Mouse (Mus musculus): ENCODE data around the gene Nr3c2. TPM values are rescaled to one million over a fixed set of nuclear protein-coding genes. Genes with fewer than 3 reads are reported as not detected.

Nr3c2 gene
- 4.5 and 4.8 TPM in 2 replicates for polyA plus RNA-seq (2015; fragmentation: Nextera tagmentation; extraction: Ambion mirVana)

GRCm38 (mm10) chr8:76899411-76900154, at the start of gene Nr3c2:
Gene Nr3c2 (plus strand): TSS chr8:76899442.
- Histone ChIP-seq H3K9me3 (ENCODE audit: low read length) (no peaks in the 10 kb centered on the region), H3K4me3 (ENCODE audit: low read length) (peak within 1 kb of the TSS; percentile 74), H3K27me3 (ENCODE audit: insufficient read depth, low read length) (peaks cover 46% of the 10 kb centered on the region), H3K4me2 (replicated peaks; ENCODE audit: low read depth, low read length) (peak within 1 kb of the TSS; percentile 99), H3K36me3 (ENCODE audit: insufficient read depth, low read length) (no peaks in the 10 kb centered on the region), H3K9ac (replicated peaks; ENCODE audit: low read length) (peak within 1 kb of the TSS; percentile 63), H3K27ac (ENCODE audit: low read length) (no peak within 1 kb of the TSS), H3K4me1 (ENCODE audit: insufficient read depth, low read length) (peaks cover 25% of the 10 kb centered on the region)
- no peak for ATAC-seq (ENCODE audit: low FRiP score, low TSS enrichment)
- WGBS, result 0% methylated on average over 43 of the region's 47 CpGs

GRCm38 (mm10) chr8:76858534-76858933, 40.7 kb upstream of the Nr3c2 start:
- ATAC-seq (ENCODE audit: low FRiP score, low TSS enrichment), result no peak
- 69% methylated on average over 2 of the region's 2 CpGs for WGBS
- no peaks in the 10 kb centered on the region for H3K9me3 ChIP-seq (ENCODE audit: low read length)
- H3K4me1 ChIP-seq (ENCODE audit: insufficient read depth, low read length), result no peaks in the 10 kb centered on the region
- H3K4me2 ChIP-seq (replicated peaks; ENCODE audit: low read depth, low read length), result no peak overlapping the region
- no peak overlapping the region for H3K9ac ChIP-seq (replicated peaks; ENCODE audit: low read length)
- H3K27ac ChIP-seq (ENCODE audit: low read length), result no peak overlapping the region
- no peaks in the 10 kb centered on the region for H3K27me3 ChIP-seq (ENCODE audit: insufficient read depth, low read length)
- no peak overlapping the region for H3K4me3 ChIP-seq (ENCODE audit: low read length)
- H3K36me3 ChIP-seq (ENCODE audit: insufficient read depth, low read length), result no peaks in the 10 kb centered on the region

GRCm38 (mm10) chr8:76859709-76860108, 39.5 kb upstream of the Nr3c2 start:
- Histone ChIP-seq H3K4me2 (replicated peaks; ENCODE audit: low read depth, low read length) (no peak overlapping the region), H3K27me3 (ENCODE audit: insufficient read depth, low read length) (no peaks in the 10 kb centered on the region), H3K4me3 (ENCODE audit: low read length) (no peak overlapping the region), H3K9me3 (ENCODE audit: low read length) (no peaks in the 10 kb centered on the region), H3K36me3 (ENCODE audit: insufficient read depth, low read length) (no peaks in the 10 kb centered on the region), H3K9ac (replicated peaks; ENCODE audit: low read length) (no peak overlapping the region), H3K27ac (ENCODE audit: low read length) (no peak overlapping the region), H3K4me1 (ENCODE audit: insufficient read depth, low read length) (no peaks in the 10 kb centered on the region)
- no peak for ATAC-seq (ENCODE audit: low FRiP score, low TSS enrichment)

- Histone ChIP-seq H3K4me2 (replicated peaks; ENCODE audit: low read depth, low read length) (no peak overlapping the region), H3K9me3 (ENCODE audit: low read length) (no peaks in the 10 kb centered on the region), H3K36me3 (ENCODE audit: insufficient read depth, low read length) (no peaks in the 10 kb centered on the region), H3K27me3 (ENCODE audit: insufficient read depth, low read length) (no peaks in the 10 kb centered on the region), H3K4me3 (ENCODE audit: low read length) (no peak overlapping the region), H3K9ac (replicated peaks; ENCODE audit: low read length) (no peak overlapping the region), H3K27ac (ENCODE audit: low read length) (no peak overlapping the region), H3K4me1 (ENCODE audit: insufficient read depth, low read length) (no peaks in the 10 kb centered on the region)
- ATAC-seq (ENCODE audit: low FRiP score, low TSS enrichment), result no peak
- 89% methylated on average over 1 of the region's 1 CpGs for WGBS
Observed at GRCm38 (mm10) chr8:76863066-76863465, 36.2 kb upstream of the Nr3c2 start.

- H3K9ac ChIP-seq (replicated peaks; ENCODE audit: low read length), result no peak overlapping the region
- 96% methylated on average over 2 of the region's 2 CpGs for WGBS
- no peaks in the 10 kb centered on the region for H3K36me3 ChIP-seq (ENCODE audit: insufficient read depth, low read length)
- no peak overlapping the region for H3K4me3 ChIP-seq (ENCODE audit: low read length)
- H3K4me1 ChIP-seq (ENCODE audit: insufficient read depth, low read length), result no peaks in the 10 kb centered on the region
- no peak overlapping the region for H3K4me2 ChIP-seq (replicated peaks; ENCODE audit: low read depth, low read length)
- H3K27ac ChIP-seq (ENCODE audit: low read length), result no peak overlapping the region
- no peaks in the 10 kb centered on the region for H3K9me3 ChIP-seq (ENCODE audit: low read length)
- no peaks in the 10 kb centered on the region for H3K27me3 ChIP-seq (ENCODE audit: insufficient read depth, low read length)
- no peak for ATAC-seq (ENCODE audit: low FRiP score, low TSS enrichment)
Observed at GRCm38 (mm10) chr8:76876809-76877208, 22.4 kb upstream of the Nr3c2 start.

DNA sequence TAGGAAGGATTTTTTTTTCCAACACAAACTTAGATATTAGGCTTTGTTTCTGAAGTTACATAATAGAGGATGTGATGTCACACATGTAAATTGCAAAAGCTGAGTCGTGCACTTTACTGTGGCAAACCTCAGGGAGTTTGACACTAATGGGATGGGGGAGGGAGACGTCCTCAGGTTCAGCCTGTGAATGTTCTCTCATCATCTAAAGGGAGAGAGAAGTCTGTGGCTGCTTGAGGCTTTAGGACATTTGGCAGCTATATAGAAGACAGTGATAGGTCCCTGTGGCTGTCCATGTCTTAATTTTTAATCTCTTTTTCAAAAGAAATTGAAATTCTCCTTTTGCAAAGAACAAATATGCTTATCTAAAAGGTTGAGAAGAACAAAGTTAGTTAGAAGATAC, 2.2 kb upstream of the Nr3c2 start:
- ATAC-seq (ENCODE audit: low FRiP score, low TSS enrichment), result no peak
- WGBS, result 0% methylated on average over 2 of the region's 2 CpGs

DNA sequence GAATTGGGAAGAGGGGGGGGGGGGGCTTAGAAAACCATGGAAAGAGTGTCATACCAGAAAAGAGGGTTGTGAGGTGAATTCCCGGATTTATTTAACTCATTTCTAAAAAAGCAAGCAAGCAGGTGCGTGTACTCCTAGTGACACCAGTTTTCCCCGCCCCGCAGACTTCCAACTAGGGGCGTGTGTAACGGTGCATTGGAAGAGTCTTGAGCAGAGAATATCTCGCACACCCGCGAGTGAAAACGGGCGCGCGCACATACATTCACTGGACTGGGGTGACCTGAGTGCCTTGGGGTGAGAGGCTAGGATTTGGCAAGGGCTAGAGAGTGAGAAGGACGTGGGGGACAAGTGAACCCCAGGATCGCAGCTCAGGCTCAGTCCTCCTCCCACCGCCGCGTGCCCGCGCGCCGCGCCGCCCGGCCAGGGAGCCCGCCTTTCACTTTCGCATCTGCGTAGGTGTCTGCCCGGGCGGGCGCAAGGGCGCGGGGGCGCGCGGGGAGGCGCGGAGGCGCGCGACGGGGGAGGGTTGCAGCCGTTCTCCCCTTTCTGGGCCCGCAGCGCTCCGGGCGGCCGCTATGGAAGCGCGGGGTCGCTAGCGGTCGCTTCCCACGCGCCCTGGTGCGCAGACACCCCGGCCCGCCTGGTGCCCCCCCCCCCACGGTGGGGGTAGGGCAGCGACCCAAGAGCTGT, 376 bp upstream of the Nr3c2 start:
- peak overlapping the region; percentile 63 for H3K9ac ChIP-seq (replicated peaks; ENCODE audit: low read length)
- peaks cover 42% of the 10 kb centered on the region for H3K27me3 ChIP-seq (ENCODE audit: insufficient read depth, low read length)
- no peaks in the 10 kb centered on the region for H3K9me3 ChIP-seq (ENCODE audit: low read length)
- H3K36me3 ChIP-seq (ENCODE audit: insufficient read depth, low read length), result no peaks in the 10 kb centered on the region
- peaks cover 25% of the 10 kb centered on the region for H3K4me1 ChIP-seq (ENCODE audit: insufficient read depth, low read length)
- peak overlapping the region; percentile 74 for H3K4me3 ChIP-seq (ENCODE audit: low read length)
- peak overlapping the region; percentile 99 for H3K4me2 ChIP-seq (replicated peaks; ENCODE audit: low read depth, low read length)
- WGBS, result 0% methylated on average over 45 of the region's 60 CpGs
- ATAC-seq (ENCODE audit: low FRiP score, low TSS enrichment), result no peak; the same call in 1 of the 2 replicates
- no peak overlapping the region for H3K27ac ChIP-seq (ENCODE audit: low read length)

More for the DNA sequence above, 2.2 kb upstream of the Nr3c2 start:
- H3K4me1 ChIP-seq (ENCODE audit: insufficient read depth, low read length), result peaks cover 20% of the 10 kb centered on the region
- H3K27ac ChIP-seq (ENCODE audit: low read length), result no peak overlapping the region
- H3K36me3 ChIP-seq (ENCODE audit: insufficient read depth, low read length), result no peaks in the 10 kb centered on the region
- no peak overlapping the region for H3K4me3 ChIP-seq (ENCODE audit: low read length)
- H3K27me3 ChIP-seq (ENCODE audit: insufficient read depth, low read length), result peaks cover 28% of the 10 kb centered on the region
- no peaks in the 10 kb centered on the region for H3K9me3 ChIP-seq (ENCODE audit: low read length)
- no peak overlapping the region for H3K9ac ChIP-seq (replicated peaks; ENCODE audit: low read length)
- H3K4me2 ChIP-seq (replicated peaks; ENCODE audit: low read depth, low read length), result no peak overlapping the region

DNA sequence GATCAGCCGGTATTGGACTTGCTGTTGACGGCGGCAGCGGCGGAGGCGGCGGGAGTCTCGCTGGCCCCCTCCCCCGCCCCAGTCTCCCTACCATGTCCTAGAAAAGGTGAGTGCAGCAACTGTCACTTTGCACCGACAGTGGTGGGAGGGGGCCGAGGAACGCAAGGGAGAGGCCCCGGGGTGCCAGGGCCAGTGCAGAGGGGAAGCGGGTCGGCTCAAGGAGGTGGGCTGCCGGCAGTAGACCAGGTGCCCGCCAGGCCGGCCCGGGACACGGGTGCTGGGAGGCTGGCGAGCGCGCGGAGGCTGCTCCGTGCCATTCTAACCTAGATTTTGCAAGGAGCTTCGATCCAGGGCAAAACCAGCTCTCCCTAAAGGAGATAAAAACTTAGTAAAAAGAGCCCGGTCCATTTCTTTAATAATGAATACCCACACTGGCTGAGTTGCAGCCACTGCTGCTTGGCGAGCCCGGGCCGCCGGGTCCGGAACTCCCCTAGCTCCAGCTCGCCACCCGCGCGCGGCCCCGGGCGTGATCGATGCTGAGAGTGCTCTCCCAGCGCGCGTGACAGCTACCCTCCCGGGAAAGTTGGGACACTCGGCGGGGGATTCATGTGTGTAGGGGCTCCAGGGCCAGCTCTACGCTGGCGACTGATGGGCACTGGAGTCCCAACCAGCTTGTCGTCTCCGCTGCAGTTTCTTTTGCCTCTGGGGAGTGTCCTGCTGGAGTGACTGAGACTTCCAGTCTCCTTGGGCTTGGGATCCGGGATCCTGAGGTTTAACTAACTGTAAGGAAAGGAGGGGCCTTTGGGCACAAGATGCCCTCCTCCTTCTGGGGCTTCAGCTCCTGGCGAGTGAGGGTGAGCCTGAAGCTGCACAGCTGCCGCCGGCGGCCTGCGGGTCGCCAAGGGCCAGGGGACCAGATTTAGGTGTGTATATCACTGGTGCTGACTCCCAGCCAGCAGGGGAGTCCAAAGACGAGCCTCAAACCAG, 1.2 kb downstream of the Nr3c2 start:
- peak overlapping the region; percentile 74 for H3K4me3 ChIP-seq (ENCODE audit: low read length)
- peaks cover 25% of the 10 kb centered on the region for H3K4me1 ChIP-seq (ENCODE audit: insufficient read depth, low read length)
- no peak overlapping the region for H3K27ac ChIP-seq (ENCODE audit: low read length)
- H3K27me3 ChIP-seq (ENCODE audit: insufficient read depth, low read length), result peaks cover 46% of the 10 kb centered on the region
- under 1% methylated on average over 58 of the region's 58 CpGs for WGBS
- H3K9me3 ChIP-seq (ENCODE audit: low read length), result no peaks in the 10 kb centered on the region
- H3K9ac ChIP-seq (replicated peaks; ENCODE audit: low read length), result peak overlapping the region; percentile 63
- no peak for ATAC-seq (ENCODE audit: low FRiP score, low TSS enrichment)
- no peaks in the 10 kb centered on the region for H3K36me3 ChIP-seq (ENCODE audit: insufficient read depth, low read length)
- H3K4me2 ChIP-seq (replicated peaks; ENCODE audit: low read depth, low read length), result peak overlapping the region; percentile 99

- no peaks in the 10 kb centered on the region for H3K9me3 ChIP-seq (ENCODE audit: low read length)
- WGBS, result under 1% methylated on average over 39 of the region's 41 CpGs
- peak overlapping the region; percentile 99 for H3K4me2 ChIP-seq (replicated peaks; ENCODE audit: low read depth, low read length)
- peaks cover 25% of the 10 kb centered on the region for H3K4me1 ChIP-seq (ENCODE audit: insufficient read depth, low read length)
- no peak overlapping the region for H3K27ac ChIP-seq (ENCODE audit: low read length)
- no peaks in the 10 kb centered on the region for H3K36me3 ChIP-seq (ENCODE audit: insufficient read depth, low read length)
- peak overlapping the region; percentile 74 for H3K4me3 ChIP-seq (ENCODE audit: low read length)
- peaks cover 46% of the 10 kb centered on the region for H3K27me3 ChIP-seq (ENCODE audit: insufficient read depth, low read length)
- peak; percentile 99 for ATAC-seq (ENCODE audit: low FRiP score, low TSS enrichment)
- H3K9ac ChIP-seq (replicated peaks; ENCODE audit: low read length), result peak overlapping the region; percentile 63
Observed at GRCm38 (mm10) chr8:76901430-76902204, 2.4 kb downstream of the Nr3c2 start.

Measured in kidney, embryonic 16.5 days (tissue).